Mouse (Mus musculus) C2C12 (cell line): Measurements from ENCODE around the gene Arnt2. TPM values are rescaled to one million over a fixed set of nuclear protein-coding genes. Genes with fewer than 3 reads are reported as not detected.

Source experiments
- H3K27me3 ChIP-seq: one replicate; pipeline ENCODE4 v1.6.1; 2011; ENCODE audit not compliant: control insufficient read depth, insufficient read depth, insufficient read length
- H3K36me3 ChIP-seq: one replicate; pipeline ENCODE4 v1.6.1; 2011; ENCODE audit not compliant: control insufficient read depth, insufficient read depth
- H3K4me3 ChIP-seq: one replicate; pipeline ENCODE4 v1.5.1; 2011; ENCODE audit warnings: mild to moderate bottlenecking, control low read depth; ENCODE audit not compliant: poor library complexity, insufficient read depth, severe bottlenecking
- H3K79me2 ChIP-seq: one replicate; pipeline ENCODE4 v1.6.1; 2011; ENCODE audit not compliant: control insufficient read depth, insufficient read depth
- H3K79me3 ChIP-seq: one replicate; pipeline ENCODE4 v1.6.1; 2011; ENCODE audit warnings: low read depth, control low read depth
- H3ac ChIP-seq: one replicate; pipeline ENCODE3; 2011; ENCODE audit warnings: low read depth; ENCODE audit not compliant: control insufficient read depth, insufficient read length
- CEBPB ChIP-seq: IDR thresholded peaks from one replicate; pipeline ENCODE4 v1.6.1; 2011; ENCODE audit warnings: low read depth, mild to moderate bottlenecking, control low read depth, moderate library complexity
- CTCF ChIP-seq: IDR thresholded peaks from one replicate; pipeline ENCODE4 v1.5.1; 2011; ENCODE audit not compliant: control insufficient read depth, insufficient read depth, insufficient read length
- FOSL1 ChIP-seq: IDR thresholded peaks from one replicate; pipeline ENCODE4 v1.8.0; 2011; ENCODE audit warnings: mild to moderate bottlenecking, low read length; ENCODE audit not compliant: poor library complexity, insufficient read depth, severe bottlenecking
- MAX ChIP-seq: IDR thresholded peaks from one replicate; pipeline ENCODE4 v1.6.1; 2011; ENCODE audit warnings: mild to moderate bottlenecking, control low read depth
- MYOD1 ChIP-seq: IDR thresholded peaks from one replicate; pipeline ENCODE4 v1.6.1; 2011; ENCODE audit warnings: low read depth; ENCODE audit not compliant: control insufficient read depth, insufficient read length
- MYOG ChIP-seq: IDR thresholded peaks from one replicate; pipeline ENCODE4 v1.6.1; 2011; ENCODE audit not compliant: control insufficient read depth, insufficient read length; ENCODE audit errors: extremely low read depth
- USF1 ChIP-seq: IDR thresholded peaks from one replicate; pipeline ENCODE4 v1.6.1; 2011; ENCODE audit warnings: low read depth, mild to moderate bottlenecking, control low read depth, moderate library complexity
- polyA plus RNA-seq: library from polyadenylated mRNA; unstranded; fragments of >200 nt; fragmentation: generic; extraction: Trizol; gene quantifications from one replicate; pipeline ENCODE4 v1.2.1, GENCODE M21; 2012; ENCODE audit warnings: missing spikeins

Gene Arnt2
- polyA plus RNA-seq, 1 experiment = 3.6 TPM

- H3K4me3 ChIP-seq = no peak overlapping the region
- H3K27me3 ChIP-seq = no peaks in the 10 kb centered on the region
- H3K79me3 ChIP-seq = no peaks in the 10 kb centered on the region
- no peaks in the 10 kb centered on the region for H3K79me2 ChIP-seq
- H3ac ChIP-seq = no peak overlapping the region
- H3K36me3 ChIP-seq = no peaks in the 10 kb centered on the region
- TF ChIP-seq MAX (no peak), CTCF (peak; percentile 80)
These were observed 37.1 kb upstream of the Arnt2 start for GRCm38 (mm10) chr7:84447060-84447459.

- Histone ChIP-seq H3K27me3 (no peaks in the 10 kb centered on the region), H3ac (no peak overlapping the region), H3K79me2 (no peaks in the 10 kb centered on the region), H3K36me3 (no peaks in the 10 kb centered on the region), H3K4me3 (no peak overlapping the region), H3K79me3 (no peaks in the 10 kb centered on the region)
- TF ChIP-seq USF1 = no peak
- TF ChIP-seq MYOG = no peak
- TF ChIP-seq MYOD1 = no peak
- no peak for TF ChIP-seq MAX
- TF ChIP-seq FOSL1 = no peak
- no peak for TF ChIP-seq CTCF
- TF ChIP-seq CEBPB = no peak
These were observed 32.5 kb upstream of the Arnt2 start for GRCm38 (mm10) chr7:84442343-84442911.

DNA sequence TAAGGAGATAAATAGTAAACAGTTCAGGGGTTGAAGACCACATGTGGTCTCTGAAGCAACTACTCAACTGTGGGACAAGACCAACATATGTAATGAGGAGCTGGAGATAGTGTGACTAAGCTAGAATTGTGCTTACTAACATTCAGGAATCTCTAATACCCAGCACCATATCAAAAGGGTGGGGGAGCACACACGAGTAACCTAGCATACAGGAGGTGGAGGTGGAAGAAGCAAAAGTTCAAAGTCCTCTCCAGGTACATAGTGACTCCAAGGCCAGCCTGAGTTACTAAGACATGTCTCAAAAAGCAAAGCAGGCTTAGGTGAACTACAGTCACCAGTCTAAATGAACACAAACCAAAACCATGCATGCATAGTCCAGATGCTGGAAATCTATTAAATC lies 29.6 kb upstream of the Arnt2 start:
- Histone ChIP-seq H3K79me3 (no peaks in the 10 kb centered on the region), H3K79me2 (no peaks in the 10 kb centered on the region), H3K27me3 (no peaks in the 10 kb centered on the region), H3K4me3 (no peak overlapping the region), H3K36me3 (no peaks in the 10 kb centered on the region), H3ac (no peak overlapping the region)
- TF ChIP-seq MYOG (no peak), MYOD1 (no peak), MAX (no peak), USF1 (no peak), CEBPB (no peak), FOSL1 (no peak), CTCF (no peak)

- Histone ChIP-seq H3K79me3 (no peaks in the 10 kb centered on the region), H3K4me3 (no peak overlapping the region), H3K79me2 (no peaks in the 10 kb centered on the region), H3K27me3 (no peaks in the 10 kb centered on the region), H3K36me3 (no peaks in the 10 kb centered on the region), H3ac (no peak overlapping the region)
- TF ChIP-seq MYOD1 (no peak), MAX (no peak), MYOG (no peak), FOSL1 (no peak), CTCF (no peak), CEBPB (no peak), USF1 (no peak)
These were observed 24.9 kb upstream of the Arnt2 start for GRCm38 (mm10) chr7:84434901-84435300.

DNA sequence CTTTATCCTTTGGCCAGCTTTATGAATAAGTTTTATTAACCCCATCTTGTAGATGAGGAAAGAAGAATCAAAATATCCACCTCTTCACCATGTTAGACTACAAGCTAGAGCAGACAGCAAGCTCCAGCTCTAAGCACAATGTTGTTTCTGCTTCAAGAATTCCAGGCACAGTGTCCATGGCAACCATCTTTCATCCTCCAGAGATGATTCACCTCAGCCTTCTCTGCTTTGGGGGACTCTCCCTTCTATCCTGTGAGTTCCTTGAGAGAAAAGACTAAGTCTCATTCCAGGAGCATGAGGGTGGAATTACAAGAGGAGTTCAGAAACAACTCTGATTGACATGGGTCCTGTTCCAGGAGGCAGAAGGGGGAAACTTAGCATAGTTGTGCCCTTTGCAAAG lies 22.2 kb upstream of the Arnt2 start:
- H3K36me3 ChIP-seq = no peaks in the 10 kb centered on the region
- H3K27me3 ChIP-seq = no peaks in the 10 kb centered on the region
- TF ChIP-seq CTCF = no peak
- no peak for TF ChIP-seq MYOG
- no peak for TF ChIP-seq MAX
- H3K79me2 ChIP-seq = no peaks in the 10 kb centered on the region
- H3K79me3 ChIP-seq = no peaks in the 10 kb centered on the region
- H3ac ChIP-seq = no peak overlapping the region
- no peak overlapping the region for H3K4me3 ChIP-seq

- Histone ChIP-seq H3K4me3 (no peak overlapping the region), H3K36me3 (no peaks in the 10 kb centered on the region), H3K27me3 (no peaks in the 10 kb centered on the region), H3K79me2 (no peaks in the 10 kb centered on the region), H3ac (no peak overlapping the region), H3K79me3 (no peaks in the 10 kb centered on the region)
- TF ChIP-seq CEBPB (no peak), MYOG (no peak), MAX (no peak), CTCF (no peak)
These were observed 17.2 kb upstream of the Arnt2 start for GRCm38 (mm10) chr7:84427221-84427620.
